Mouse (Mus musculus) lung, postnatal 0 days (tissue): ENCODE measurements around the gene Sec24b. TPM values are rescaled to one million over a fixed set of nuclear protein-coding genes. Genes with fewer than 3 reads are reported as not detected.
A peak's percentile ranks its signal among the peaks of the same experiment; 100 is the strongest.

ENCODE experiments used
- ATAC-seq: fragments of 200-750 bp; cut with Nextera tagmentation; 2 replicates; pipeline ENCODE4 v1.8.0; 2017; ENCODE audit warnings: moderate library complexity
- DNase-seq: peaks from one replicate; pipeline ENCODE4 v3.0.0-alpha.2; 2016; ENCODE audit warnings: low spot score
- H3K27ac ChIP-seq: fragments of 300-500 bp; sonication (generic); 2 replicates; pipeline ENCODE4 v1.5.1; 2014; ENCODE audit warnings: antibody characterized with exemption, mild to moderate bottlenecking, low read length, mixed read lengths
- H3K27me3 ChIP-seq: fragments of 300-500 bp; sonication (generic); replicated peaks from 2 replicates; pipeline ENCODE4 v1.6.1; 2014; ENCODE audit warnings: low read length, mixed read lengths; ENCODE audit not compliant: insufficient read depth
- H3K36me3 ChIP-seq: fragments of 300-500 bp; sonication (generic); 2 replicates; pipeline ENCODE4 v1.6.1; 2014; ENCODE audit warnings: low read length, mixed read lengths; ENCODE audit not compliant: insufficient read depth
- H3K4me1 ChIP-seq: fragments of 300-500 bp; sonication (generic); 2 replicates; pipeline ENCODE4 v1.6.1; 2014; ENCODE audit warnings: antibody characterized with exemption, low read depth, low read length, mixed read lengths; ENCODE audit not compliant: insufficient read depth
- H3K4me2 ChIP-seq: fragments of 300-500 bp; sonication (generic); replicated peaks from 2 replicates; pipeline ENCODE4 v1.6.1; 2014; ENCODE audit warnings: low read depth, mild to moderate bottlenecking, low read length, moderate library complexity, mixed read lengths
- H3K4me3 ChIP-seq: fragments of 300-500 bp; sonication (generic); 2 replicates; pipeline ENCODE4 v1.5.1; 2014; ENCODE audit warnings: low read depth, low read length
- H3K9ac ChIP-seq: fragments of 300-500 bp; sonication (generic); replicated peaks from 2 replicates; pipeline ENCODE4 v1.6.1; 2014; ENCODE audit warnings: low read depth, mild to moderate bottlenecking
- H3K9me3 ChIP-seq: fragments of 300-500 bp; sonication (generic); 2 replicates; pipeline ENCODE4 v1.6.1; 2016; ENCODE audit warnings: low read length, mixed read lengths
- CTCF ChIP-seq: IDR thresholded peaks from 2 replicates; pipeline ENCODE4 v1.5.1; 2016; ENCODE audit warnings: antibody characterized with exemption, mild to moderate bottlenecking
- EP300 ChIP-seq: IDR thresholded peaks from 2 replicates; pipeline ENCODE4 v1.6.1; 2016; ENCODE audit warnings: antibody characterized with exemption, mild to moderate bottlenecking, control low read depth
- WGBS: fragments of 180-500 bp; shearing (Covaris S2); extraction: QIAGEN DNeasy Blood & Tissue Kit; methylation state at CpG from one replicate; pipeline ENCODE4 v1.1.7; 2014; 5-methylcytosine and 5-hydroxymethylcytosine counted together
- polyA plus RNA-seq: library from polyadenylated mRNA; unstranded; fragments of >200 nt; fragmentation: Nextera tagmentation; extraction: Ambion mirVana; gene quantifications from 2 replicates; pipeline ENCODE4 v1.2.1, GENCODE M21; 2015

Gene Sec24b
- polyA plus RNA-seq, 1 experiment from 2014 or later, result 21.8 TPM

GRCm38 (mm10) chr3:130052541-130053298 is 8.6 kb downstream of the Sec24b start:
- TF ChIP-seq CTCF (no peak), EP300 (no peak)
- Histone ChIP-seq H3K36me3 (no peaks in the 10 kb centered on the region), H3K4me3 (no peak overlapping the region), H3K4me1 (peaks cover 22% of the 10 kb centered on the region), H3K27me3 (no peaks in the 10 kb centered on the region), H3K4me2 (no peak overlapping the region), H3K27ac (peak overlapping the region; percentile 20; the same call in 1 of the 2 replicates), H3K9me3 (no peaks in the 10 kb centered on the region), H3K9ac (no peak overlapping the region)
- 56% methylated on average over 6 of the region's 6 CpGs for WGBS
- DNase-seq (peak; percentile 33), ATAC-seq (no peak)

- H3K4me2 ChIP-seq, result no peak overlapping the region
- H3K4me1 ChIP-seq, result peaks cover 22% of the 10 kb centered on the region
- H3K9ac ChIP-seq, result no peak overlapping the region
- DNase-seq, result no peak
- TF ChIP-seq EP300 (no peak), CTCF (peak; percentile 17; the same call in 1 of the 2 replicates)
- no peaks in the 10 kb centered on the region for H3K27me3 ChIP-seq
- 0 out of 2 replicates have a peak overlapping the region, but pooled peaks have one; percentile 20 for H3K27ac ChIP-seq
- no peaks in the 10 kb centered on the region for H3K36me3 ChIP-seq
- H3K9me3 ChIP-seq, result no peaks in the 10 kb centered on the region
- ATAC-seq, result no peak
- WGBS, result 60% methylated on average over 8 of the region's 8 CpGs
- H3K4me3 ChIP-seq, result no peak overlapping the region
Observed at GRCm38 (mm10) chr3:130052116-130052515, 9.2 kb downstream of the Sec24b start.

DNA sequence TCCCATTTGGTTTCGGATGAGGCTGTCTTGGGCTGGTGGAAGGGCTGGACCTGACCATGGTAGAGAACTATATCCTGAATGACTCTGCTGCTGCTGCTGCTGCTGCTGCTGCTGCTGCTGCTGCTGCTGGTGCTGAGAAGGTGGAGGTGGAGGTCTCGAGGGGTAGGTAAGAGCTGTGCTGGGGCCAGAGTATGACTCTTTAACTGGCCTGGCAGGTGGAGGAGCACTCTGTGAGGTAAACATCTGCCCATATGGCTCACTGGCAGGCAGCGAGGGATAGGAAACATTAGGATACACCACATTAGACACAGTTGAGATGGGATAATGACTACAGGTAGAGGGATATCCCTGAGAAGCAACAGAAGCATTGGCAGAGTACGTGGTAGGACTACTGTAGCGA is 20.6 kb downstream of the Sec24b start:
- no peak for DNase-seq
- Histone ChIP-seq H3K27ac (no peak overlapping the region), H3K4me3 (no peak overlapping the region), H3K36me3 (peaks cover 8% of the 10 kb centered on the region; the same call in 1 of the 2 replicates), H3K9me3 (peaks cover 3% of the 10 kb centered on the region; the same call in 1 of the 2 replicates), H3K4me1 (no peaks in the 10 kb centered on the region), H3K9ac (no peak overlapping the region), H3K27me3 (no peaks in the 10 kb centered on the region), H3K4me2 (no peak overlapping the region)
- ATAC-seq, result no peak
- no peak for TF ChIP-seq CTCF
- no peak for TF ChIP-seq EP300
- WGBS, result 93% methylated on average over 5 of the region's 5 CpGs

DNA sequence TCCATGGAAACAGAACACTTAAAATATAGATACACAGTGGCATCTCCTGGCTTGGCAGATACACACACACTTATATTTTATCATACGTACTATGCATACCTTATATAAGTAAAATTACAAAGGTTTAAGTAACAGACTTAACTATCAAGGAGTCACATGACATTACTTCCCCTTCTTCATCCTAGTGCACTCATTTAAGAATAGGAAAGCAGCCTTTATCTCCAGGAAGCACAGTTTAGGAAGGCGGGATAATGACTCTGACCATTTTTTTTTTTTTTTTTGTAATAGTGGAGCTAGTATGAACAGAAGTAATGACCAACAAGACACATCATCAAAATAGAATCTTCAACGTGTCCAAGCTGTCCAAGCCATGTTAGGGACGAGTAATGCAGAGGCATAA is 21.3 kb downstream of the Sec24b start:
- Histone ChIP-seq H3K9ac (no peak overlapping the region), H3K27ac (no peak overlapping the region), H3K36me3 (peaks cover 14% of the 10 kb centered on the region; the same call in 1 of the 2 replicates), H3K9me3 (peaks cover 3% of the 10 kb centered on the region; the same call in 1 of the 2 replicates), H3K4me1 (no peaks in the 10 kb centered on the region), H3K4me2 (no peak overlapping the region), H3K4me3 (no peak overlapping the region), H3K27me3 (no peaks in the 10 kb centered on the region)
- ATAC-seq (no peak), DNase-seq (no peak)
- 85% methylated on average over 4 of the region's 4 CpGs for WGBS
- TF ChIP-seq CTCF (no peak), EP300 (no peak)

DNA sequence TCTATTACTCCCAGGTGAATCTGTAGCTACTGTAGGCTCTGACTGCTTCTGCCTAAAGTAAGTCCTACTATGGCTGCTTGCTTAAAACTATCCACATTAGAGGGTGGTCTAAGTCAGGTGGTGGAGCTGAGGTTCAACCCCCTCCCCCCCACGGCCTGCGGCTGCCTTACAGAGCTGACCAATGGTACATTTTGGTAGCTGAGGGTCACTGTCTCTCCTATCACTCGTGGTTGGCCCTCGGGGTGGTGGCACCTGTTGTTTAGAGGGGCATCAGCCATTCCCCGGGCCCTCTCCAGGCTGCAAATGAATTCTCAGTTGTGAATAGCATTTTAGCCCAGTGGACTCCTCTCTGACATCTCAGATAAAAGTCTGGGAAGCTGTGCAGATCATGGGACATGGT is 32.6 kb downstream of the Sec24b start:
- TF ChIP-seq EP300 (no peak), CTCF (no peak)
- DNase-seq, result no peak
- H3K9ac ChIP-seq, result no peak overlapping the region
- H3K4me3 ChIP-seq, result no peak overlapping the region
- H3K4me1 ChIP-seq, result no peaks in the 10 kb centered on the region
- peaks cover 13% of the 10 kb centered on the region for H3K36me3 ChIP-seq
- H3K27ac ChIP-seq, result no peak overlapping the region
- no peaks in the 10 kb centered on the region for H3K27me3 ChIP-seq
- no peak overlapping the region for H3K4me2 ChIP-seq
- no peak for ATAC-seq
- 82% methylated on average over 5 of the region's 5 CpGs for WGBS
- H3K9me3 ChIP-seq, result no peaks in the 10 kb centered on the region

- Histone ChIP-seq H3K4me2 (no peak overlapping the region), H3K36me3 (peaks cover 13% of the 10 kb centered on the region), H3K27ac (no peak overlapping the region), H3K9ac (no peak overlapping the region), H3K9me3 (no peaks in the 10 kb centered on the region), H3K4me1 (no peaks in the 10 kb centered on the region), H3K27me3 (no peaks in the 10 kb centered on the region), H3K4me3 (no peak overlapping the region)
- 85% methylated on average over 10 of the region's 10 CpGs for WGBS
- no peak for TF ChIP-seq EP300
- TF ChIP-seq CTCF, result no peak
- DNase-seq (no peak), ATAC-seq (no peak)
Observed at GRCm38 (mm10) chr3:130026181-130026580, 35.2 kb downstream of the Sec24b start.
